Mouse (Mus musculus) hindbrain, embryonic 10.5 days (tissue): Measurements from ENCODE around the gene Rbp3. TPM values are rescaled to one million over a fixed set of nuclear protein-coding genes. Genes with fewer than 3 reads are reported as not detected.

Experiments used
- DNase-seq: peaks from one replicate; pipeline ENCODE4 v3.0.0-alpha.2; 2017; ENCODE audit warnings: low spot score
- H3K27ac ChIP-seq: fragments of 300-500 bp; sonication (generic); 2 replicates; pipeline ENCODE4 v1.5.1; 2016; ENCODE audit warnings: mild to moderate bottlenecking, moderate library complexity
- H3K27me3 ChIP-seq: fragments of 300-500 bp; sonication (generic); 2 replicates; pipeline ENCODE4 v1.6.1; 2016; ENCODE audit warnings: mild to moderate bottlenecking; ENCODE audit not compliant: poor library complexity, insufficient read depth, severe bottlenecking
- H3K36me3 ChIP-seq: fragments of 300-500 bp; sonication (generic); 2 replicates; pipeline ENCODE4 v1.6.1; 2016; ENCODE audit warnings: mild to moderate bottlenecking, moderate library complexity
- H3K4me1 ChIP-seq: fragments of 300-500 bp; sonication (generic); replicated peaks from 2 replicates; pipeline ENCODE4 v1.6.1; 2016; ENCODE audit warnings: mild to moderate bottlenecking
- H3K4me3 ChIP-seq: fragments of 300-500 bp; sonication (generic); 2 replicates; pipeline ENCODE4 v1.5.1; 2016; ENCODE audit warnings: mild to moderate bottlenecking, moderate library complexity
- H3K9me3 ChIP-seq: fragments of 300-500 bp; sonication (generic); 2 replicates; pipeline ENCODE4 v1.6.1; 2016; ENCODE audit warnings: mild to moderate bottlenecking, moderate library complexity
- WGBS: fragments of 180-500 bp; shearing (Covaris S2); methylation state at CpG from one replicate; pipeline ENCODE4 v1.1.7; 2016; 5-methylcytosine and 5-hydroxymethylcytosine counted together
- polyA plus RNA-seq: library from polyadenylated mRNA; unstranded; fragments of >200 nt; fragmentation: Nextera tagmentation; extraction: Ambion mirVana; gene quantifications from 2 replicates; pipeline ENCODE4 v1.2.1, GENCODE M21; 2016

Gene Rbp3
- polyA plus RNA-seq, 1 experiment from 2014 or later: not detected

DNA sequence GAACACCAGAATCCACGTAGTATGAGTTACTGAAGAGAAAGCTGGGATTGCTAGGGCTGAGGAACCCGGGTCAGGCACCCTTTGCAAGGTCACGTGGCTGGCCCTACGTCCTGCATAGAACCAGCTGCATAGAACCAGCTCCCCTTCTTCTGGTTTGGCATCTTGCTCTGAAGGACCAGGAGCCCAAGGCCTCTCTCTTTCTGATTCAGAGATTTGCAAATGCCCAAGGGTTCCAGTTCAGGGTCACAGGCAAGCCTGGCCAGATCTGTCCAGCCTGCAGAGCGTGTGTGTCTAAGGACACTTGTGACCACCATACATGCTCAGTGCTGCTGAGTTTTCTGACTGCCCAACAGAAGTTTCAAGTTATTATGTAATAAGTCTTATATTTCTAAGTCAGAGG, 11.6 kb upstream of the Rbp3 start:
- Histone ChIP-seq H3K27ac (no peak overlapping the region), H3K27me3 (no peaks in the 10 kb centered on the region), H3K9me3 (no peaks in the 10 kb centered on the region), H3K4me3 (no peak overlapping the region), H3K4me1 (0 out of 2 replicates have a peak, but pooled peaks cover 3% of the 10 kb centered on the region), H3K36me3 (no peaks in the 10 kb centered on the region)
- no peak for DNase-seq
- WGBS: 77% methylated on average over 5 of the region's 5 CpGs

DNA sequence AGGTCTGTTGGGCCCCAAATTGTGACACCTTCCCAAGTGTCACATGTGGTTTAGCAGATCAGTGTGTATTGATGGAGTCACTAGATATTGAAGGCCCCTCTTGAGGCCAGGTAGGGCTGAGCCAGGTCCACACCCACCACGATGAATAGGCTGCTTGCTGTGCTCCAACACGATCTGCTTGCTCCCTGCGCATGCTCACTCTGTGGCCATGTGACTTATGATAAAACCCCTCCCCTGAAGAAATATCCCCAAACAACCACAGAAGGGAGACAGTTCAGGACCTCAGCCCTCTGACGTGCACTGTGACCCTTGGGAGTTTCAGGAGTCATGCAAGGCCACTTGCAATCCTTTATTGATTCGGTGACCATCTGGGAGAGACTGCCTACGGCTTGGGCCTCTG, 7.7 kb upstream of the Rbp3 start:
- Histone ChIP-seq H3K36me3 (no peaks in the 10 kb centered on the region), H3K4me3 (no peak overlapping the region), H3K4me1 (no peaks in the 10 kb centered on the region), H3K9me3 (no peaks in the 10 kb centered on the region), H3K27ac (no peak overlapping the region), H3K27me3 (no peaks in the 10 kb centered on the region)
- WGBS: 83% methylated on average over 6 of the region's 6 CpGs
- DNase-seq: no peak

DNA sequence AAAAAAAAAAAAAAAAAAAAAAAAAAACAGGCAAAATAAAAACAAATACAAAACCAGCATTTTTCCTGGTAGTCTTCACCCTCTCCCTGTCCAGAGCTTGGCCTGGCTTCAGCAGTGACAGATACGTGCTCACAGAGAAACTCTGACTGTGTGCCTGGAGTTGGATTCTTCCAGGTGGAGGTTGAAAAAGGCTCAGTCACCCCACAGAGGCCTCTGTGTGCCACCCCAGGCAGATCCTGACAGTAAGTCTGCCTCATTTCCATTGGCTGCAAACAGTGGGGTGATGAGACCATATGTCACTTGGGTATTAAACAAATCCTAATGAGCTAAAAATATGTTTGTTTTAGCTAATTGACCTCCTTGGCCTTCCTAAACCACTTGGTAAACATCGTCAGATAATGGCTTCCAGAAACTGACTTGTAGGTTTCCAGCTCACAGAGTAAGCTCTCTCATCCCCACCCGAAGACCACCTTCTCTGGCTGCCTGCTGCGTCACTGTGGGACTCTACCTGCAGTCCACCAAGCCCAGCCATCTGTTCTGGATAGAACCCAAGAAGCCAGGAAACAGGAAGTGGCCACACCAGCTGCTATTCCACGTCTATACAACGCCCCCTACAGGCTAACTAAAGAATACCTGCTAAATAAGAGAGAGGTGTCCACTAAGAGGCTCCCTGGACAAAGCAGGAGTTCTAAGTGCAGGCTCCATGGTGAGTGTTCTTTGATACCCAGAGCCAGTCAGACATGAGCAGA, 1.4 kb upstream of the Rbp3 start:
- Histone ChIP-seq H3K27me3 (no peaks in the 10 kb centered on the region), H3K4me3 (no peak overlapping the region), H3K4me1 (no peaks in the 10 kb centered on the region), H3K27ac (no peak overlapping the region), H3K9me3 (no peaks in the 10 kb centered on the region), H3K36me3 (no peaks in the 10 kb centered on the region)
- WGBS: 56% methylated on average over 6 of the region's 6 CpGs
- no peak for DNase-seq

DNA sequence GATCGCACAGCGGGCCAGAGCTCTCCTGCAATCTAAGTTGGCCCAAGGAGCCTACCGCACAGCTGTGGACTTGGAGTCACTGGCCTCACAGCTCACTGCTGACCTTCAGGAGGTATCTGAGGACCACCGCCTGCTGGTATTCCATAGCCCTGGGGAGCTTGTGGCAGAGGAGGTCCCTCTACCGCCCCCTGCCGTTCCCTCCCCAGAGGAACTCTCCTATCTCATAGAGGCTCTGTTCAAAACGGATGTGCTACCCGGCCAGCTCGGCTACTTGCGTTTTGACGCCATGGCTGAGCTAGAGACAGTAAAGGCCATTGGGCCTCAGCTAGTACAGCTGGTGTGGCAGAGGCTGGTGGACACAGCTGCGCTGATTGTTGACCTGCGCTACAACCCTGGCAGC, 2.3 kb downstream of the Rbp3 start:
- Histone ChIP-seq H3K4me3 (no peak overlapping the region), H3K9me3 (no peaks in the 10 kb centered on the region), H3K27me3 (no peaks in the 10 kb centered on the region), H3K27ac (no peak overlapping the region), H3K36me3 (no peaks in the 10 kb centered on the region), H3K4me1 (no peaks in the 10 kb centered on the region)
- 78% methylated on average over 13 of the region's 13 CpGs for WGBS
- DNase-seq: no peak

DNA sequence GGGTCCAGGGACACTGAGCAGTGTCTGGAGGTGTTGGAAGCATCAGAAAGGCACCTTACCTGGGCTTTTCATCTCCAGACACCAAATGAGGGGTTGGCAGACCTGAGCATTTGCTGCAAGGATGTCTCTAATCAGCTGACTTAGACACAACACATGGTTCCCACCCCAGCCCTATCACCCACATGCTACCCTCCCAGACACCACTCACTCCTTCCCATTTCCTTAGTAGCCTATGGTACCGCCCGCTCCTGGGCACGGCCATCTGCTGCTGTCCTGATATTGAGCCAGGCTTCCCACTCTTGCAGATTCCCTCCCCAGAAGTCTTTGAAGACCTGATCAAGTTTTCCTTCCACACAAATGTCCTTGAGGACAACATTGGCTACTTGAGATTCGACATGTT, 4.4 kb downstream of the Rbp3 start:
- Histone ChIP-seq H3K4me1 (no peaks in the 10 kb centered on the region), H3K9me3 (no peaks in the 10 kb centered on the region), H3K36me3 (no peaks in the 10 kb centered on the region), H3K4me3 (no peak overlapping the region), H3K27me3 (no peaks in the 10 kb centered on the region), H3K27ac (no peak overlapping the region)
- DNase-seq: no peak
- WGBS: 93% methylated on average over 4 of the region's 4 CpGs

DNA sequence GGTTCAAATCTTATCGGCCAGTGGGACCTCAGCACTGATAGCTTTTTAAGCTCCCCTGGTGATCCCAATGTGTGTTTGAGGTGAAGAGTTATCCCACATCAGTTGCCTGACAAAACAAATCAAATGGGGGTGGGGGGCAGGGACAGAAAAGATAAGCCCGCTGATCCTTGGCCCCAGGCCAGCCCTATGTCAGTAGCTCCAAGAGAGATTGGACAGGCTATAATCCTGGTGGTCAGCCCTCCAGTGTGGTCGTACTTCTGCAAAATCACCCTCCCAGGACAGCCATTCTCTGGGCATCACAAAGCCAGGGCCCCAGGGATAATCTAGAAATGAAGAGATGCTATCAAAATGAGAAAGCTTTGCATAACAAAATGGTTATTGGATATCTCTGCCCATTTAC, 5.0 kb downstream of the Rbp3 start:
- H3K9me3 ChIP-seq: no peaks in the 10 kb centered on the region
- H3K36me3 ChIP-seq: no peaks in the 10 kb centered on the region
- no peak overlapping the region for H3K4me3 ChIP-seq
- H3K4me1 ChIP-seq: no peaks in the 10 kb centered on the region
- no peaks in the 10 kb centered on the region for H3K27me3 ChIP-seq
- DNase-seq: no peak
- no peak overlapping the region for H3K27ac ChIP-seq
- 74% methylated on average over 3 of the region's 3 CpGs for WGBS

DNA sequence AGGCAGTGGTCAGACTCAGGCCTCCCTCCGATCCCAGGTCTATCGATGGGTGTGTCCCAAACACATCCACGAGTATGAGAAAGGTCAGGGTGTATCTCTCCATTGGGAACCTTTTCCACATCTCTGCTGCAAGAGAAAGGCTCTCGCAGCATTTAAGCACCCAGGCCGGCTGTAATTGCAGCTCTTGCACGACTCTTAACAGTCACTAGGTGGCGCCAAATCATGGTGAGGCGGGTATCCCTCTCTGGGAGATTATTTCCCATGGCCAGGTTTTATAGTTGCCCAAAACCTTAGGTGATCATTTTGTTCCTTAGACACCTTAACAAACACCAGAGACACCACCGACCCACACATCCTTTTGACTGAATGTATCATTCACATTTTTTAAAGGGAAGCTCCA, 5.5 kb downstream of the Rbp3 start:
- Histone ChIP-seq H3K36me3 (no peaks in the 10 kb centered on the region), H3K4me3 (no peak overlapping the region), H3K27me3 (no peaks in the 10 kb centered on the region), H3K4me1 (no peaks in the 10 kb centered on the region), H3K27ac (no peak overlapping the region), H3K9me3 (no peaks in the 10 kb centered on the region)
- DNase-seq: peak; percentile 32
- WGBS: 15% methylated on average over 9 of the region's 9 CpGs

DNA sequence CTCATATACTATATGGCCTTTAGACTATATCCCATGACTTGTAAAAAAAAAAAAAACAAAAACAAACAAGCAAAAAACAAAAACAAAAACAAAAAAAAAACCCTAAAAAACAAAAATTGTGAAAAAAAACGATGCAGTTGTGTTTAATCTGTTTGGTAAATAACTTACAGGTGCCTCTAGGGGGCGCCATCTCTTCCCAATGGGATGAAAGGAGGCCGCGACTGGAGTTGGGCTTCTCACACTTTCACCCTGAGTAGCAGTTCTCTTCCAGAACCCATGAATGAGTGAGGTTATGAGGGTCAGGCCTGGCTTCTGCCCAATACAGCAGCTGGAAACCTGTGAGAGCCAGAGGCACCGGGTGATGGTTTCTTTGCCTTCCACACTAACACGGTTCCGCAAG, 11.9 kb downstream of the Rbp3 start:
- Histone ChIP-seq H3K4me1 (no peaks in the 10 kb centered on the region), H3K27ac (no peak overlapping the region), H3K27me3 (no peaks in the 10 kb centered on the region), H3K9me3 (no peaks in the 10 kb centered on the region), H3K36me3 (no peaks in the 10 kb centered on the region), H3K4me3 (no peak overlapping the region)
- 64% methylated on average over 7 of the region's 7 CpGs for WGBS
- no peak for DNase-seq

DNA sequence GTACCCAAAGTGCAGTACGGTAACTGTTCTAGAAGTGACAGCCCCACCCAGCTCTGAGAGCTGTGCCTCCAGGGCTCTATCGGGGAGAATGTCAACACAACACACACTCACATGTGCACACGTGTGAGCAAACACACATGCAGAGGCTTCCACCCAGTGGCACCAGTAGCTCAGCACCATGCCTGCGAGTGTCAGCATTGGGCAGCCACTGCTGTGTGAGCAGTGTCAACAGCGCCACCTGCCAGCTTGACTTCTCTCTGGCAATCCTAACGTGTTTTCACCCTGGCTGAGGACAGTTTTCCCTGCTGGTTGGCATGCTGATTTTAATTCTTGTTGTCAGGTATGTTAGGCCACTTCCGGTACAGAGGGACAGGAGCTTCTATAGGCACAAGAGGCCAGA, 18.9 kb downstream of the Rbp3 start:
- 46% methylated on average over 7 of the region's 7 CpGs for WGBS
- Histone ChIP-seq H3K27me3 (peaks cover 2% of the 10 kb centered on the region; the same call in 1 of the 2 replicates), H3K9me3 (no peaks in the 10 kb centered on the region), H3K4me1 (peaks cover 10% of the 10 kb centered on the region; the same call in 1 of the 2 replicates), H3K27ac (no peak overlapping the region), H3K36me3 (no peaks in the 10 kb centered on the region), H3K4me3 (no peak overlapping the region)
- no peak for DNase-seq

DNA sequence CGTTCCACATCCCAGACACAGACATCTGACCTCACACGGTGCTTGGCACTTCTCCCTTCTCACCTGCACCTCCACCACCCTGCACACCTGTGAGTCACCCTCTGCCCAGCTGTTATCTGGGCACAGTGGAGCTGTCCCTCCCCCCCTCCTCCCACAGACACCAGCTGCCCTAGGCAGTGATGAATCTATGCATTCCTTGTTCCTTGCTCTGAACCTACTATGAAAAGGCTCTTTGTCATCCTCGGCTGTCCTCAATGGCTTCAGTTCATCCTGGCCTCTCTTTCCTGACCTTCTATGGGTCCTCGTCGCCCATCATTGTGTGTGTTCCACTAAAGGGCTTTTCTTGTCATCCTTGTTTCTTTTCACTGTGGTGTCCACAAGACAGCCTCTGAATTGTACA, 20.9 kb downstream of the Rbp3 start:
- no peak overlapping the region for H3K4me3 ChIP-seq
- H3K4me1 ChIP-seq: peaks cover 24% of the 10 kb centered on the region
- WGBS: 50% methylated on average over 5 of the region's 5 CpGs
- no peaks in the 10 kb centered on the region for H3K9me3 ChIP-seq
- H3K27ac ChIP-seq: no peak overlapping the region
- H3K27me3 ChIP-seq: peaks cover 22% of the 10 kb centered on the region
- no peak for DNase-seq
- H3K36me3 ChIP-seq: no peaks in the 10 kb centered on the region

DNA sequence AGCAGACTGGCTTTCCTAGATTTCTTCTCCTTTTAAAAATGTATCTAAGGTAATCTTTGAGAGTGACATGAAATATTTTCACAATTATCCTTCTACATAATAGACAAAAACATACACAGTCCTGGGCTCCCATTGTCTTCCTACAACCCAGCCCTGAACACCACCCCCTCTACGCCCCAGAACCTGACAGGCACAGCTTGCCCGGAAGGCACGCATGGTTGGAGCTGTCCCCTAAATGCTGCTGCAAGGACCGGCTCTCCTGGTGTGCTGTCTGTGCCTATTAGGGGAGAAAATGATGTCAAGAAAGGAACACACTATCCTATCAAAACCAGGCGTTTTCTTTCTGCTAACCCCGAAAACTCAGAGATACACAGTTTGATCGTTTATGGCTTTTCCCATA, 23.9 kb downstream of the Rbp3 start:
- peaks cover 24% of the 10 kb centered on the region for H3K4me1 ChIP-seq
- no peak overlapping the region for H3K27ac ChIP-seq
- no peak overlapping the region; the same call in 1 of the 2 replicates for H3K4me3 ChIP-seq
- no peak for DNase-seq
- no peaks in the 10 kb centered on the region for H3K9me3 ChIP-seq
- 31% methylated on average over 7 of the region's 7 CpGs for WGBS
- peaks cover 23% of the 10 kb centered on the region for H3K27me3 ChIP-seq
- H3K36me3 ChIP-seq: no peaks in the 10 kb centered on the region

DNA sequence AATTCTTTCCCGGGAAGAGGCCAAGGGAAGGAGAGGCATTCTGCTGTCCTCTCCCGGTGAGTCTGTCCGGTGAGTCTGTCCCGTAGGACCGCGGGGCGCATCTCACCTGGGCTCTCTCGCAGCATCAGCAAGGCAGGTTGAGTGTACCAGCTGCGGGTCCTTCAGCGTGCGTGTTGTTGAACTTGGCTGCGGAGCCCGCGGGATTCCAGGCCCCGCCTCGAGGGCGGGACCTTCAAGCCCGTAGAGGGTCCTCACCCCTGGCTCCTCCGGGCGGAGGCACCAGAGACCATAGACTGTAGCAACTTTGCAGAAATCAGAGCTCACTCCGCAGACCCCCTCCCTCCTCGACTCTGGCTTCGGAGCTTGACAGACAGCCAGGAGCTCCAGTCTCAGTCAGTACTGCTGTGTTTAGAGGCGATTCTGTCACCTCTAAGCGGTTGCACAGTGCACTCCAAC, 24.8 kb downstream of the Rbp3 start, which contains the start of gene Zfp488:
Gene Zfp488 (minus strand): TSS at position 161 of the 456 bp plus-strand sequence.
- H3K27ac ChIP-seq: no peak within 1 kb of the TSS
- peaks cover 24% of the 10 kb centered on the region for H3K4me1 ChIP-seq
- H3K4me3 ChIP-seq: peak within 1 kb of the TSS; percentile 52
- H3K27me3 ChIP-seq: peaks cover 23% of the 10 kb centered on the region
- 3% methylated on average over 25 of the region's 25 CpGs for WGBS
- H3K36me3 ChIP-seq: no peaks in the 10 kb centered on the region
- DNase-seq: peak; percentile 56
- no peaks in the 10 kb centered on the region for H3K9me3 ChIP-seq

DNA sequence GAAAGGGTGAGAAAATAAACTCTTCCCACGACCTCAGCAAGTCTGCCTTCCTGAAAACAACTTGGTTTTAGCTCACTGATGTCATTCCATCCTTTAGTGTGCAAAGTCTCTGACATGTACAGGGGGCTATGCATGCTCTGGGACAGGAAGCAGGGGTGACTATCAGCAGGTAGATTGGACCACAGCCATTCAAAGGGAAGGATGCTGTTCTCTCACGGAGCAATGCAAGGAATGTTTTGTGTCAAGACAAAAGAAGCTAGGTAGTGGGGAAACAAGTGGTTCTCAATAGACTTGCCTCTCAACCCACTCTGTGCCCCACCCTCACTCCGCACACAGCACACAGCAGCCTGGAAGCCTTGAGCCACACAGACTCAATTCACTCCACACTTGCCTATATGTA, 35.4 kb downstream of the Rbp3 start:
- Histone ChIP-seq H3K4me3 (no peak overlapping the region), H3K9me3 (no peaks in the 10 kb centered on the region), H3K27ac (no peak overlapping the region), H3K27me3 (no peaks in the 10 kb centered on the region), H3K4me1 (no peaks in the 10 kb centered on the region), H3K36me3 (no peaks in the 10 kb centered on the region)
- 52% methylated on average over 3 of the region's 3 CpGs for WGBS
- no peak for DNase-seq

DNA sequence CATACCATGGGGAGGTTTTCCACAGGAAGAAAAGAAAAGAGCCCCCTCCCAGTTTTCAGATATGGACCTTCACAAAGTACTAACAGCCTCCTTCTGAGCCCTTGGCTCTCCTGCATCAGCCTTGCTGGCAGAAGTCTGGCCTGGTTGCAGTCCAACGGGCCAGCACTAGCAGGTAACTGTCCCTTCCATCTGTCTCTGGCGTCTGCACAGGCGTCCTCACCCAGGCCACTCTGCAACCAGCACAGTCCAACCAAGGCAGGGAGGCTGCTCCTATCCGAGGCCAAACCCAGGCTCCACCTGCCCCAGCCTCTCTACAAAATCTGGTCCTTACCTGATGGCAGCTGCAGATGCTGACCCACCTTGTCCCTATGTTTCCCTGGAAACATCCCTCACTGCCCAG, 38.2 kb downstream of the Rbp3 start:
- no peaks in the 10 kb centered on the region for H3K27me3 ChIP-seq
- no peaks in the 10 kb centered on the region for H3K9me3 ChIP-seq
- 82% methylated on average over 4 of the region's 4 CpGs for WGBS
- DNase-seq: no peak
- no peak overlapping the region for H3K4me3 ChIP-seq
- no peaks in the 10 kb centered on the region for H3K4me1 ChIP-seq
- no peaks in the 10 kb centered on the region for H3K36me3 ChIP-seq
- H3K27ac ChIP-seq: no peak overlapping the region
